Mouse (Mus musculus) layer of hippocampus, postnatal 36 days (tissue): ENCODE data around the gene Bptf. TPM values are rescaled to one million over a fixed set of nuclear protein-coding genes. Genes with fewer than 3 reads are reported as not detected.
"Not testable (repeated sequence)": the region's sequence is repeated elsewhere in the genome, so short reads cannot be mapped to it uniquely, and the experiment has no call there.

Source experiments
- DNase-seq, 2 experiments: peaks; one replicate each; pipeline ENCODE4 v3.0.0; 2022
- total RNA-seq, 2 experiments: library from RNA; stranded (reverse); gene quantifications; 2 replicates each; pipeline ENCODE4 v1.2.3; 2021

Gene Bptf
- total RNA-seq, 2 experiments from 2014 or later = 64.1 to 74.8 TPM

- no peak for DNase-seq
These were observed 17.9 kb downstream of the Bptf start for GRCm38 (mm10) chr11:107113881-107114557.

- DNase-seq = no peak
These were observed 18.8 kb downstream of the Bptf start for GRCm38 (mm10) chr11:107113112-107113511.

GRCm38 (mm10) chr11:107109669-107110068 lies 22.3 kb downstream of the Bptf start:
- no peak for DNase-seq

GRCm38 (mm10) chr11:107108892-107109291 lies 23.0 kb downstream of the Bptf start:
- DNase-seq = no peak

GRCm38 (mm10) chr11:107107725-107108078 lies 24.2 kb downstream of the Bptf start:
- DNase-seq = no peak

- DNase-seq = no peak
These were observed 24.8 kb downstream of the Bptf start for GRCm38 (mm10) chr11:107106978-107107724.

- DNase-seq = no peak
These were observed 25.5 kb downstream of the Bptf start for GRCm38 (mm10) chr11:107106461-107106860.

GRCm38 (mm10) chr11:107105227-107105626 lies 26.7 kb downstream of the Bptf start:
- peak in 1 of 2 experiments; percentile 48 for DNase-seq

GRCm38 (mm10) chr11:107103736-107104135 lies 28.2 kb downstream of the Bptf start:
- no peak for DNase-seq

- no peak for DNase-seq
These were observed 28.7 kb downstream of the Bptf start for GRCm38 (mm10) chr11:107103224-107103589.

GRCm38 (mm10) chr11:107102465-107103223 lies 29.3 kb downstream of the Bptf start:
- peak in 1 of 2 experiments; percentile 28 for DNase-seq

GRCm38 (mm10) chr11:107096973-107097372 lies 35.0 kb downstream of the Bptf start:
- no peak for DNase-seq

GRCm38 (mm10) chr11:107093871-107094270 lies 38.1 kb downstream of the Bptf start:
- no peak for DNase-seq

GRCm38 (mm10) chr11:107092637-107093036 lies 39.3 kb downstream of the Bptf start:
- no peak for DNase-seq

GRCm38 (mm10) chr11:107085866-107086265 lies 46.1 kb downstream of the Bptf start:
- DNase-seq = no peak

- DNase-seq = no peak
These were observed 48.4 kb downstream of the Bptf start for GRCm38 (mm10) chr11:107083480-107083879.

GRCm38 (mm10) chr11:107065216-107065785 lies 66.6 kb downstream of the Bptf start:
- DNase-seq = no peak

- no peak for DNase-seq
These were observed 67.3 kb downstream of the Bptf start for GRCm38 (mm10) chr11:107064590-107064989.

GRCm38 (mm10) chr11:107063067-107063466 lies 68.9 kb downstream of the Bptf start:
- DNase-seq = no peak

GRCm38 (mm10) chr11:107060941-107061340 lies 71.0 kb downstream of the Bptf start:
- DNase-seq = peak in 1 of 2 experiments; percentile 40

- DNase-seq = not testable (repeated sequence)
These were observed 72.3 kb downstream of the Bptf start for GRCm38 (mm10) chr11:107059634-107060033.

- DNase-seq = no peak
These were observed 74.5 kb downstream of the Bptf start for GRCm38 (mm10) chr11:107057391-107057790.

GRCm38 (mm10) chr11:107054870-107055269 lies 77.1 kb downstream of the Bptf start:
- no peak for DNase-seq
